Mouse (Mus musculus) liver, postnatal 0 days (tissue): ENCODE results near the gene Pgk2.
A peak's percentile ranks its signal among the peaks of the same experiment; 100 is the strongest.
"Not testable (repeated sequence)": the region's sequence is repeated elsewhere in the genome, so short reads cannot be mapped to it uniquely, and the experiment has no call there.

Experiments used
- CTCF ChIP-seq: sonication (generic); IDR thresholded peaks from 2 replicates; pipeline ENCODE4 v1.5.1; 2016; ENCODE audit warnings: antibody characterized with exemption, low read depth
- EP300 ChIP-seq: IDR thresholded peaks from 2 replicates; pipeline ENCODE4 v1.6.1; 2016; ENCODE audit warnings: antibody characterized with exemption, low read depth, mild to moderate bottlenecking

DNA sequence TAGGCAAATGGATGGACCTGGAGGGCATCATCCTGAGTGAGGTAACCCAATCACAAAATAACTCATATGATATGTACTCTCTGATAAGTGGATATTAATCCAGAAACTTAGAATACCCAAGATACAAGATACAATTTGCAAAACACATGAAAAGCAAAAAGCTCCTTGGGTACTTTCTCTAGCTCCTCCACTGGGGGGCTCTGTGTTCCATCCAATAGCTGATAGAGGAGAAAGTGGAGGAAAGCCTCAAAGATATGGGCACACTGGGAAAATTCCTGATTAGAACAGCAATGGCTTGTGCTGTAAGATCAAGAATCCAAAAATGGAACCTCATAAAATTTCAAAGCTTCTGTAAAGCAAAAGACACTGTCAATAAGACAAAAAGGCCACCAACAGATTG, 6.6 kb downstream of the Pgk2 start:
- not testable (repeated sequence) for TF ChIP-seq EP300
- TF ChIP-seq CTCF, result peak; percentile 20
